Mouse (Mus musculus): ENCODE data around the gene Tle4.
A peak's percentile ranks its signal among the peaks of the same experiment; 100 is the strongest.
"Not testable (repeated sequence)": the region's sequence is repeated elsewhere in the genome, so short reads cannot be mapped to it uniquely, and the experiment has no call there.

Gene Tle4

GRCm38 (mm10) chr19:14597917-14598689 lies at the start of gene Tle4:
TSS of gene Tle4 (minus strand) at chr19:14598051.
- peak; percentile 99 for DNase-seq (ENCODE audit: low read depth)

DNA sequence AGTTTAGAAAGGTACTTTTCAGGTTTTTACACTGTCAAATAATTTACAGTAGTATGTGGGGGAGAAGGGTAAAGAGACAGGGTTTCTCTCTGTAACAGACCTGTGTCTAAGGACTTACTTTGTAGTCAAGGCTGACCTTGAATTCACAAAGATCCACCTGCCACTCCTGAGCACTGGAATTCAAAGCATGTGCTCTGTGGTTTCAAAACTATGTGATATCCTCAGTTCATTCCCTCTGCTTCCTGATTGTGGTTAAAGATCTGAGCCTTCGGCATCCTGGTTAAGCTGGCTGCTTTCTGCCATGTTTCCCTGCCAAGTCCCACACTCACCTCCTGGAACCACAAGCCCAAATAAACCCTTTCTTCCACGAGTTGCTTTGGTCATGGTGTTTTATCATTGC lies 47.8 kb upstream of the Tle4 start:
- no peak for DNase-seq (ENCODE audit: low read depth)

DNA sequence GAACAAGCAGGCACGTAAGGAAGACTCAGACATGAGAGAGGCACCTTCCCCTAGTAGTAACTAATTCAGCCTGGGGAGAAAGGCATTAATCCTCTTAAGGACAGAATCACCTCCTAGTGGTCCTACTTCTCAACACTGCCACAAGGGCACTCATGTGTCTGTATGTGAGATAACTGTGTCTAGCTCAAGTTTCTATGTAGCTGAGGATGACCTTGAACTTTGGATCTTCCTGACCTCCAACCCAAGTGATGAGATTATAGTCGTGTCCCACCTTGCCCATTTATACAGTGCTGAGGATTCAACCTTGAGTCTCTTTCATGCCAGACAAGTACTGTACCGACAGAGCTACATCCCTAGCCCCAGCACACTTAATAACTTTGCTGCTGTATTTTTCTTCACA lies 46.9 kb upstream of the Tle4 start:
- DNase-seq (ENCODE audit: low read depth), result no peak

DNA sequence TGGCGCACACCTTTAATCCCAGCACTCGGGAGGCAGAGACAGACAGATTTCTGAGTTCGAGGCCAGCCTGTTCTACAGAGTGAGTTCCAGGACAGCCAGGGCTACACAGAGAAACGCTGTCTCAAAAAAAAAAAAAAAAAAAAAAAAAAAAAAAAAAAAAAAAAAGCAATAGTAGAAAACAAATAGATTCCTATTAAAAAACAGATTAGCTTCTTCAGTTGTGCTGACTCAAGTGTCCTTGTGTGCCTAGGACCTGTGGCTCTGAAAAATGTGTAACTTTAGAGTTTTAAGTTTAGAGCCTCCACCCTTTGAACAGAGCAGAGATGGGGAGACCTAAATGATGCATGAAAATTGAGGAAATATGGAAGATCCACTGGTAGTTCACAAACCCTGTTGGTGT lies 45.2 kb upstream of the Tle4 start:
- DNase-seq (ENCODE audit: low read depth), result not testable (repeated sequence)

- DNase-seq (ENCODE audit: low read depth), result no peak
Measured at GRCm38 (mm10) chr19:14642663-14643062, 44.8 kb upstream of the Tle4 start.

DNA sequence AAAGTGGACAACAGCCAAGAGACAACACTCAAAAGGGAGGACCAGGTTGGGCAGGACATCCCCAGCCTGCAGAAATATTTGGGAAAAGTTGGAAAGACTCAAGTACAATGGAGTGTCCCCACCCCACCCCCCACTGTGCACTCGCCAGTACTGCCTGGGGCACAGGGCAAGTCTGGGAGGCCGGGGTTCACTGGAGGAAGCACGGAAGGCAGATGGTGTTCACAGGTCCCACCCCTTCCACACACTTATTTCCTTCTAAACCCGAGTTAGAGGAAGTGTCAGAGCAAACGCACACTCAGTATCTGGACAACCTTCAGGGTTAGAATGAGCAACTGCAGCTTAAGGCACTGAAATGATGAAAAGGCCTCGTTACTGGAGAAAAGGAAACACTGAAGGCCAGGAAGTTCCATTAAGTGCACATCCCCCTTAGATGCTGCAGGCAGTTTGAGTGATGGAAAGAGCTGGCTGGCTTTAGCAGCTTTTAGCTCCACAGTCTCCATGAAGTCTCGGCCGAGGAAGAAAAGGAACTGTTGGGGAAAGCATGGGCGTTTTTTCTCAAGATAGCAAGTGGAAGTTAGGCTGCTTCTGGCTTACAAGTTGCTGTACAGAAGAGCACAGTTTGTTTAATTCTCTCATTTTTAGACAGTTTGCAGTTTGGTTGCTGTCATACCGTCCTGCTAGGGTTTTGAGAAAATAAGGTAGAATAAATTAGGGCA lies 37.5 kb upstream of the Tle4 start:
- no peak for DNase-seq (ENCODE audit: low read depth)

DNA sequence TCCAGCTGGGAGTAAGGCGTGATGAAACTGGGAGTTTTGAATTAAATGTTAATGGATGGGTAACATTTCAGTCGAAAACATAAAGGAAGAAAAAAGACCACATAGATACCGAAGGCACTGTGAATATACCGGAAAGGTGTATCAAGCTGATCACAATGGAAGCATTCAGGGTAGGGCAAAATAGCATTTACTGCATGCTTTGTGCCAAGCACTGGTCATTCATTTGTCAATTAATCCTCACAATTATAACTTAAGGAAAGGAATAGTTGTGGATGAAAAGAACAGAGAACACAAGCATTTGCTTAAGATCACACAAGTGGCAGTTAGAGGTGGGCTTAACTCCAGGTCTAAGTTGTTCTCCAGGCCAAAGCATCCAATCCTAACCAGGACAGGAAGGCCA lies 25.5 kb upstream of the Tle4 start:
- no peak for DNase-seq (ENCODE audit: low read depth)

DNA sequence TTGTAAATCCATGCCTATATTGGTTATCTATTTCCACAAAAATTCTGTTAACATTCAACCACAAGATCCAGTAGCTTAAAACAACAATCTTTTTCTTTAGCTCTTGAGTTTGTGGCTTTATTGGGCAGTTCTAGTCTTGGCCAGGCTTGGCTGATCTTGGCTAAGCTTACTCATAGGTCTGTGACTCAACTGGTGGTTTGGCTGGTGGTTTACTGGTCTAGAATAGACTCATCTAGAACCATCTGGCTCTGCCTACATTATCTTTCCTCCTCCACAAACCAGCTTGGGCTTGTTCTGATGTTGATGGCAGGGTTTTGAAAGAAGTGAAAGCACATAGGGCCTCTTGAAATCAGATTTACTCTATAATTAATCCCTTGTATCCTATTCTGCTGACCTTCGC lies 22.7 kb upstream of the Tle4 start:
- DNase-seq (ENCODE audit: low read depth), result peak; percentile 86

DNA sequence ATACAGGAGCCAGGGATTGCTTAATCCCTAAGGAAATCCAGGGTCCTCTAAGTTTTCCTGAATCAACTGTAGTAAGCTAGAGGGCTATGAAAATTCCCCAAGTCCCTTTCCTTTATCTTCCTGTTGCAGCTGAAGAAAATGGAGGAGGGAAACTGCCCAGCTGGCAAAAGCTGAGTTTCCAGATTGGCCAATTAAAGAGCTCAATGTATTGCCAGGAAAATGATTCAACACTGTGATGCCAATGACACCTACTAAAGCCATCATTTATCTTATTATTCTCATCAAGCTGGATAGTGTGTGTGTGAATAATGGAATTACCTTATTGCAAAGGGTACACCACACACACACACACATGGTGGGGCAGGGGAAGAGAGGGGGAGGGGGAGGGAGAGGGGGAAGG lies 22.0 kb upstream of the Tle4 start:
- DNase-seq (ENCODE audit: low read depth), result no peak

- DNase-seq (ENCODE audit: low read depth), result peak; percentile 51
Measured at GRCm38 (mm10) chr19:14614816-14615215, 17.0 kb upstream of the Tle4 start.

DNA sequence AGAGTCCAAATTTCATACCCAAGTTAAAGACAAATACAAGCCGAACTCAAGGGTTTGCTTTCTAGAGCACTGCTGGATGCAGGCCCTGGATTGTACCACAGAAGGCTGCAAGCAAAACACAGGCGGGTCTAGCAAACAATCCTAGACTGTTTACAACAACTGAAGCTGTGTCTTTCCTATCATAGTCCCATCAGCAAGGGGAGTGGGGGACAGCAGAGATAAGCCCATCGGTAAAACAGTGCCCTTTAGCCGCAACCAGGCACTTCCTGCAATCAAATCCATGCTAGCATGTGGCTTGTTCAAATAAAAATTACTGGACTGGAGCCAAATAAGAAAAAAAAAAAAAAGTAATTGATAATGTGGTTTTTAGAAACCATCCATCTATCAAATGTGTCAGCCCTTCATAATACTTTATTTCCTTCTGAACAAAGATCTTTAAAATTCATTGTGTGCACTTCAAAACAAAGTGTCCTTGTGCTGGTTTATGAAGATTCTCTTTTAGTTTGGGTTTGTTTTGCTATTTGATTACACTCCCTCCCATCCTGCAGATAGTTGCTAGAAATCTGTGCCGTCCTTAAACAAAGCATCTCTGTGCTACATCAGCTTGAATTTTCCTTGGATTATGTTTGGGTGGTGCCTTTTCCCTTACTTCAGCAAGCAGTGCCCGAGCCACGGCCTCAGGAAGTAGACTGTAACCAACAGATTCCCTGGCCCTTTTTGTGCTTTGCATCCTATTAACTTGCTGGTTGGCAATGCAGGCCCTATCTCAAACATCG lies 12.9 kb upstream of the Tle4 start:
- DNase-seq (ENCODE audit: low read depth), result no peak

DNA sequence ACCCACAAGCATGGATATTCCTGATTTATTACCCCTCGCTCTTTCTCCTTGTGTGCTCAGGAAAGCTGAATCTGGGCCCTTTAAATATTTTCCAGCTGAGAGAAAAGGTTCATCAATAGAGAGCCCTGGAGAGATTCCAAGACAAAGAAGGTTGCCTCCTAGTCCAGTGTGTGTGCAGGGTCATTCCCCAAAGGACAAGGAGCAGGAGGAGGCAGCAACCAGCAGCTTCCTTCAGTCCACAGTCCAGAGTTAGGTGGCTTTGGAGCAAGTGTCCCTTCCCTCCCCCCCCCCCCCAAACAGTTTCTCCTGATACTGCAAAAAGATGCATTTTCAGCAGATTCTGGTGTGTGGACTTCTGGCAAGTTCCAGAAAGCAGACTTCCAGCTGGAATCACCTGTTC lies 3.0 kb upstream of the Tle4 start:
- no peak for DNase-seq (ENCODE audit: low read depth)

DNA sequence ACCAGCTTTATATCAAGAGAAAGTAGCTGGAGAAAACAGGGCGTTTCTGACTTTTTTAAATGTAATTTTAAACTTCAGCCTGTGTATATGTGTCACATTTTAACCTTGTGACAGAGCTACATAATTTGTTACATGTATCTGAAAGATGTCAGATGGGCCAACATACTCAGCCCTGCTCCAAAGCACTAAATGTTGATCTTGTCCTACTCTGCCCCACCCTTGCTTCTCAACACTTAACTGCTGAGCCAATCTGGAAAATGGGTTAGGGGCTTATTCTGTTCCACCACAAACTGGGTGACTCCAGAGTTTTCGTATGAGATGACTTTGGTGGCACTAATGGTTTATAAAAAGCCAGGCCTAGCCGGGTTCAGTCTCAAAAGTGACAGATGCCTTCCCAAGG lies 2.5 kb upstream of the Tle4 start:
- no peak for DNase-seq (ENCODE audit: low read depth)

- DNase-seq (ENCODE audit: low read depth), result no peak
Measured at GRCm38 (mm10) chr19:14599851-14600251, 2.0 kb upstream of the Tle4 start.

- DNase-seq (ENCODE audit: low read depth), result no peak
Measured at GRCm38 (mm10) chr19:14598690-14599288, 938 bp upstream of the Tle4 start.

DNA sequence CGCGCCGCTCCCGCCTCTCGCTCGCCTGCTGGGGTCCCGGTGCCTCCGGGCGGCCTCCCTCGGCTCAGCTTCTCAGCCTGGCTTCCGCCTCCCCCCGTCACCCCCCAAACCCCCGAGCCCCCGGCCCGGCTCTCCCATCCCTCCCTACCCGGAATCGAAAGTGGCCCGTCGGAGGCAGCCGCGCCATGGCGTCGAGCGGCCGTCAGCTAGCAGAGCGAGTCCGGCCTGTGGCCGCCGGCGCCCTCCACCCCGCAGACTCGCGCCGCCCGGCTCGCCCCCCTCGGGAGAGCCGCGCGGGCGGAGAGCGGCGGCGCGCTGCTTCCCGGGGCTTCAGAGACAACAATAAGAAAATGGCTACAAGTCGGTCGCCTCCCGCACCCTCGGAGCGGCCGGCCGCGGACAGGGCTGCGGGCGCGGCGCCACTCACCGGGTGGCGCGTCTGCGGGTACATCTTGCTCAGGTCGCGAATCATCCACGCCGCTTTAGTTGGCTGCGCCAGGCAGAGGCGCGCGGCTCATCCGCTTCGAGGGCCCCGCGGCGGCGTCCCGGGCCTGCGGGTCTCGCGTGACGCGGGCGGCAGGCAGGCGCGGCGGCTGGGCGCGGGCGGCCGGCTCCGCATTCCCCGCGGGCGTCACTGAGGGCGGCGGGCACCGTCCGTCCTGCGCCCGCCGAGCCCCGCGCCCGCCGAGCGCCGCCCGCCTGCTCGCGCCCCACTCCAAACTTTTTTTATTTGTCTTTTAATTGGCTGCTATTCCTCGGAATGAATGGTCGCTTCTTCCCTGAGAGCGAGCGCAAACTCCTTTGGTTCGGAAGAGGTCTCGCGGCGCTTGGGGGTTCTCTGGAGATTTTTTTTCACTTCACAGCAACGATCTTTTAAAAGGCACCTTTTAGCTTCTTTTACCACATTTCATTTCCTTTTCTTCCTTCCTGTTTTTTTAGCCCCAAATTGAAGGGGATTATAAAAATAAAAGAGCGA lies 622 bp downstream of the Tle4 start:
- DNase-seq (ENCODE audit: low read depth), result no peak

DNA sequence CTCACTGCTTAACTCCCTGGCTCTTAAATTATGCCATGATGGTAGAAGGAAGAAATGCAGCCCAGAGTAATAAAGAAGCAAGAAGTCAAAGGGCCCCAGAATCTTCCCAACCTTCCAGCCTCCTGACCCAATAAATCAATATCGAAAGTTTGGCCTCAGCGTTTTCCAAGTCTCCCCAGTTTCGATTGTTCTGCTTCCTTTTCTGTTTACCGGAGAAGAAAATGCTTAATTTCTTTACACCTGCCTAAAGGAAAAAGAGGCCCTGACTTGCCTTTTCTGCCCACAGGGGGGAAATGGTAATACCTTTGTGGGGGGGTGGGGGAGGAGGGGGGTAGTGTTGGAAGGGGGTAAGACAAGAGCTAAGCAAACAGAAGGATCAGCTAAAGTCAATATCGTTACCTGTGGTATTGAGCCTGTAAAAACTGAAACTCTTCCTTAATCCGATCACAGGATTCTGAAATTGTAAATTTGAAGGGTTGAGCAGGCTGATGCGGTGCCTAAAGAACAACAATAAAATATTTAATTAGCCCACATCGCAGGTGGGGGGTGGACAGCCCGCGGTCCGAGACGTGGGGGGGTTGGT lies 1.4 kb downstream of the Tle4 start:
- no peak for DNase-seq (ENCODE audit: low read depth)

GRCm38 (mm10) chr19:14595390-14595997 lies 2.4 kb downstream of the Tle4 start:
- DNase-seq (ENCODE audit: low read depth), result no peak

DNA sequence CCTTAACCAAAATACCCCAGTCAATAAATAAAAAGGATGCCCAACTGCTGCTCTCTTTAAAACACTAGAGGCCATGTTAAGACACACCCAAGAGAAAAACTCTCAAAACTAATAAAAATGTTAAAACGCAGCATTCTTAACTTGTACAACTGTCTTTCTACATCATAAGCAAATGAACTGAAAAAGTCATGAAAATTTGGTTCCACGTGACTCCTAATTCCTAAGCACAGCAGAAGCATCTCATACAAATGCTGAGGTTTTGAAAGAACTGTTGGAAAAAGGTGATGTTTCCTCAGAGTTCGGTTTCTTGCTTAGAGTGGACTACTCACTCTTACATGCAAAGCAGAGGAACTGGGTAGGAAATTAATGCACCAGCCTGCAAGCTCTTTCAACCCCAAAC lies 3.3 kb downstream of the Tle4 start:
- no peak for DNase-seq (ENCODE audit: low read depth)

DNA sequence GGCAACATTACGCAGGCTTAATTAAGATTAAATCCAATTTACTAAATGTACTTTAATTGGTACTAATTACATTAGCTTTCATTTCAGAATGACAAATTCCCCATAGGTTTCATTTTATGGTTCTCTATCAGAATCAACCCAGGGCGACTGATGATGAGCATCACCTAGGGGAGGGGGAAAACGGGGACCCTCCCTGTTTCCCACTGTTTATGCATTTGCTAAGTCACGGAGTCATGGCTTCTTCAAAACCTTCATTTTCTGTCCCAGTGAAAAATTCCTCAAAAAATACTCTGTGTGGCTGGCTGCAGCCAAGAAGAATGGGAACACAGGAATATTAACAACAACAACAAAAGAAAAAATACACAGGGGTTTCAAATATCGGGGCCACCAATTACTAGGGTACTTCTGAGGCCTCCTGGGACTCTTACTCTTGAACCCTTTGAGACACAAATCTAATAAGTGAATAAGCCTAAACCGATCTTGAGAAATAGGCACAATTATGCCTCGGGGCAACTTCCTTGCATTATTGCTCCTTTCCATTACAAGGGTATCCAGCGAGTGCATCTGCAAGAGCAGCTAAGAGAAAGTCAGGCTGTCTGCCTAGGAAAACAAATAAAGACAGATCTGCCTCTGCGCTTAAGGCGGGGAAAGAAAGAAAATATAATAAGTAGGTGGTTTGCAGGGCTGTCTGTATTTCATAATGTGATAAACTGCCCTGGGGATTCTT lies 5.9 kb downstream of the Tle4 start:
- DNase-seq (ENCODE audit: low read depth), result no peak
